Mouse (Mus musculus): ENCODE measurements at regions not wholly inside any gene's neighbourhood (a gene's known extent, or its start where the extent isn't known, plus 50 kb on each side); places are given as distances from the start of the nearest gene placed in this dataset.

GRCm38 (mm10) chr2:159884773-159885459 lies 449.0 kb downstream of the Gm826 start:
- H3K4me3 ChIP-seq (ENCODE audit: control insufficient read depth in 1 of 2, insufficient read depth in 1 of 2, low read depth in 2 of 2, low read length in 2 of 2) = no peak overlapping the region
- DNase-seq (ENCODE audit: low read depth, low spot score) = no peak
- TF ChIP-seq POLR2AphosphoS2 (IDR thresholded peaks at IDR 0.05; ENCODE audit: low read length) (no peak), CHD2 (IDR thresholded peaks at IDR 0.05; ENCODE audit: low read length) (no peak), UBTF (IDR thresholded peaks at IDR 0.05; ENCODE audit: borderline replicate concordance, insufficient read depth, low read depth, low read length) (no peak), ZMIZ1 (IDR thresholded peaks at IDR 0.05; ENCODE audit: low read depth, low read length) (no peak), MAZ (IDR thresholded peaks at IDR 0.05; ENCODE audit: low read depth, low read length) (no peak), SMC3 (IDR thresholded peaks at IDR 0.05; ENCODE audit: low read depth, low read length) (no peak), NELFE (IDR thresholded peaks at IDR 0.05; ENCODE audit: low read depth, low read length) (no peak), TCF12 (IDR thresholded peaks at IDR 0.05; ENCODE audit: low read depth, low read length) (no peak), ZC3H11A (IDR thresholded peaks at IDR 0.05; ENCODE audit: low read depth, low read length) (no peak), MXI1 (IDR thresholded peaks at IDR 0.05; ENCODE audit: low read depth, low read length) (no peak), GATA1 (IDR thresholded peaks at IDR 0.05; ENCODE audit: low read depth, low read length) (no peak), ELF1 (IDR thresholded peaks at IDR 0.05; ENCODE audit: low read depth, low read length) (no peak), CTCF (IDR thresholded peaks at IDR 0.05 in 2 of 3, conservative IDR thresholded peaks at IDR 0.05 in 1 of 3; ENCODE audit: control insufficient read depth in 1 of 3, insufficient read depth in 1 of 3, low read depth in 2 of 3, low read length in 3 of 3, poor library complexity in 1 of 3, severe bottlenecking in 1 of 3) (no peak), ZNF384 (IDR thresholded peaks at IDR 0.05; ENCODE audit: low read depth, low read length) (no peak), MAFK (IDR thresholded peaks at IDR 0.05; ENCODE audit: borderline replicate concordance, low read depth, low read length) (no peak), CHD1 (IDR thresholded peaks at IDR 0.05; ENCODE audit: low read depth, low read length) (no peak), POLR2A (IDR thresholded peaks at IDR 0.05; ENCODE audit: control insufficient read depth in 1 of 2, insufficient read depth in 1 of 2, low read depth in 1 of 2, low read length in 2 of 2, poor library complexity in 1 of 2) (no peak)
- no peaks in the 10 kb centered on the region for H3K79me2 ChIP-seq (ENCODE audit: control insufficient read depth, insufficient read depth, low read length, poor library complexity)
- H3K9me3 ChIP-seq (replicated peaks; ENCODE audit: insufficient read depth, low read length) = no peaks in the 10 kb centered on the region
- H3K9ac ChIP-seq (ENCODE audit: control insufficient read depth, low read depth, low read length, poor library complexity, severe bottlenecking) = no peak overlapping the region
- no peaks in the 10 kb centered on the region for H3K4me1 ChIP-seq (ENCODE audit: control insufficient read depth in 1 of 2, insufficient read depth in 2 of 2, low read length in 2 of 2)
- no peak overlapping the region for H3K27ac ChIP-seq (ENCODE audit: control insufficient read depth, low read depth, low read length)
- H3K27me3 ChIP-seq (ENCODE audit: control insufficient read depth in 1 of 2, insufficient read depth in 2 of 2, low read length in 2 of 2) = no peaks in the 10 kb centered on the region
- no peaks in the 10 kb centered on the region for H3K36me3 ChIP-seq (ENCODE audit: control insufficient read depth in 1 of 2, insufficient read depth in 2 of 2, low read length in 2 of 2)

GRCm38 (mm10) chr2:159866981-159867380 lies 467.0 kb downstream of the Gm826 start:
- Histone ChIP-seq H3K4me1 (ENCODE audit: control insufficient read depth in 1 of 2, insufficient read depth in 2 of 2, low read length in 2 of 2) (no peaks in the 10 kb centered on the region), H3K4me3 (ENCODE audit: control insufficient read depth in 1 of 2, insufficient read depth in 1 of 2, low read depth in 2 of 2, low read length in 2 of 2) (no peak overlapping the region), H3K27me3 (ENCODE audit: control insufficient read depth in 1 of 2, insufficient read depth in 2 of 2, low read length in 2 of 2) (no peaks in the 10 kb centered on the region), H3K27ac (ENCODE audit: control insufficient read depth, low read depth, low read length) (no peak overlapping the region), H3K79me2 (ENCODE audit: control insufficient read depth, insufficient read depth, low read length, poor library complexity) (no peaks in the 10 kb centered on the region), H3K36me3 (ENCODE audit: control insufficient read depth in 1 of 2, insufficient read depth in 2 of 2, low read length in 2 of 2) (no peaks in the 10 kb centered on the region), H3K9ac (ENCODE audit: control insufficient read depth, low read depth, low read length, poor library complexity, severe bottlenecking) (no peak overlapping the region), H3K9me3 (replicated peaks; ENCODE audit: insufficient read depth, low read length) (no peaks in the 10 kb centered on the region)
- no peak for DNase-seq (ENCODE audit: low read depth, low spot score)
- TF ChIP-seq TCF12 (IDR thresholded peaks at IDR 0.05; ENCODE audit: low read depth, low read length) = no peak
- no peak for TF ChIP-seq MXI1 (IDR thresholded peaks at IDR 0.05; ENCODE audit: low read depth, low read length)
- TF ChIP-seq GATA1 (IDR thresholded peaks at IDR 0.05; ENCODE audit: low read depth, low read length) = no peak
- no peak for TF ChIP-seq JUND (IDR thresholded peaks at IDR 0.05; ENCODE audit: low read depth, low read length)
- no peak for TF ChIP-seq CHD2 (IDR thresholded peaks at IDR 0.05; ENCODE audit: low read length)
- no peak for TF ChIP-seq TBP (IDR thresholded peaks at IDR 0.05; ENCODE audit: low read depth, low read length)

Data from MEL (cell line).